Mouse (Mus musculus): ENCODE measurements at regions not wholly inside any gene's neighbourhood (a gene's known extent, or its start where the extent isn't known, plus 50 kb on each side); places are given as distances from the start of the nearest gene placed in this dataset.

GRCm38 (mm10) chr10:126748696-126749466 is 152.3 kb downstream of the Atp23 start:
- TF ChIP-seq CTCF (IDR thresholded peaks at IDR 0.05; ENCODE audit: low read depth) (no peak), EP300 (IDR thresholded peaks at IDR 0.05; ENCODE audit: low read depth) (no peak)

Data from heart, postnatal 0 days (tissue).